Mouse (Mus musculus): ENCODE data around the gene Syp.

The Syp gene

GRCm38 (mm10) chrX:7662936-7663335, 24.7 kb downstream of the Syp start:
- DNase-seq (ENCODE audit: low read depth, low spot score): no peak

DNA sequence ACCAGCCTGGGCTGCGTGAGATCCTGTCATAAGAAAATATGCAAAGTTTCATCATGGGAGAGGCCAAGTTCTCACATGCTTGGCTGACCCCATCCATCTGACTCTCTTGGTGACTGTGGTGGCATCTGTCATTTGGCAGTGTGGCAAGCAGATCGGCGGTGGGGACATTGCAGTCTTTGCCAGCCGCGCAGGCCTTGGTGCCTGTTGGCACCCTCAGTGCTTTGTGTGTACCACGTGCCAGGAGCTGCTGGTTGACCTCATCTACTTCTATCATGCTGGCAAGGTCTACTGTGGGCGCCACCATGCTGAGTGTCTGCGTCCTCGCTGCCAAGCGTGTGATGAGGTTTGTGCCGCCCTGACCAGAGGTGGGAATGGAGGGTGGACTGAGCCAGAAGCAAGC, 26.5 kb downstream of the Syp start:
- DNase-seq (ENCODE audit: low read depth, low spot score): no peak

- DNase-seq (ENCODE audit: low read depth, low spot score): no peak
Measured at GRCm38 (mm10) chrX:7665739-7666502, 27.6 kb downstream of the Syp start.

GRCm38 (mm10) chrX:7670390-7670881, 32.2 kb downstream of the Syp start:
- peak; percentile 56 for DNase-seq (ENCODE audit: low read depth, low spot score)

DNA sequence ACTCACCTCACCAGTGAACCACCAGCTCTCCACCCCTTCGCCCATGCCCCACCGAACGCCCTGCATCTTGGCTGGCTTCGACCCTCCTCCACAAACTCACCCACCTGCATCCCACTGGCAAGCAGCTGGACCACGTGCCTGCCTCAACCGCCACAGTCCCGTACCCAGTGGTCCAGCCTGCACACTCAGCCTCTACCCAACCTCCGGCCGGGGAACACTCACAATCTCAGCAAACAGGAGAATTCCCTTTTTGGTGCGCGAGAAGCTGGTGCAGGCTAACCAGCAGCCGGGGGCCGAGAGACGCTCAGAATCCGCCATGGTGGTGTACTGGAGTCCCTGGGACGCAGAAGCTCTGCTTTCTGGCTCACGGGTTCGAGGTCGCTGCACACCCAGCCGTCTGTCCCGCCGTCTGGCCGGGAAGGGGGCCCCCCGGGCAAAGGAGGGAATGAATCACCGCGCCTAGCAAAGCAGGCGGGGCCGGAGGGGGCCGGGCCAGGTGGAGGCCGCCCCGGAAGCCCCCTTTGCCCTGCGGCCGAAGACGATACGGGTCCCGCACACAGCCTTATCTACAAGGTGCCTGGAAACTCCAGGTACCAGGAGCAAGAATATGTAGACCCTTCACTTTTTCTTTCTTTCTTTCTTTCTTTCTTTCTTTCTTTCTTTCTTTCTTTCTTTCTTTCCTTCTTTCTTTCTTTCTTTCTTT, 32.8 kb downstream of the Syp start, which contains the start of gene Plp2:
Gene Plp2, minus strand, starts transcription at position 470 of the 703 bp plus-strand sequence.
- DNase-seq (ENCODE audit: low read depth, low spot score): no peak

GRCm38 (mm10) chrX:7672739-7673138, 34.5 kb downstream of the Syp start:
- DNase-seq (ENCODE audit: low read depth, low spot score): no peak

GRCm38 (mm10) chrX:7673578-7674281, 35.5 kb downstream of the Syp start:
- peak; percentile 6 for DNase-seq (ENCODE audit: low read depth, low spot score)

- DNase-seq (ENCODE audit: low read depth, low spot score): peak; percentile 4
Measured at GRCm38 (mm10) chrX:7674284-7675000, 36.2 kb downstream of the Syp start.

DNA sequence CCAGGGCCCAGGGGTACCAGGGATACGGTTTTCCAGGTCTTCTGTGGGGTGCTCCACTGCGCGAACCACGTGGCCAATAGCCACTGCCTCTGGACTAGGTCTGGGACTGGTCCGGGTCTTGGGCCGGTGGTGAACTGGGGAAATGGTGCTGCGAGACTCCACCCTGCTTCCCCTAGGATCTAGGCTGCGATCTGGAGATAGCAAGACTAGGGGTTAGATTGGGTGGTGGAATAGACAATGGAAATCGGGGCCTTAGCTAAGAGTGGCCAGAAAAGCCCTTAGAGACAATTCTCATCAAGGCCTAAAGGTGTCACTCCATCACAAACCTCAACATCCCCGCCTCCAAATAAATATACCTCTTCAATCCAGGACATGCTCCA, 36.7 kb downstream of the Syp start:
- DNase-seq (ENCODE audit: low read depth, low spot score): no peak

DNA sequence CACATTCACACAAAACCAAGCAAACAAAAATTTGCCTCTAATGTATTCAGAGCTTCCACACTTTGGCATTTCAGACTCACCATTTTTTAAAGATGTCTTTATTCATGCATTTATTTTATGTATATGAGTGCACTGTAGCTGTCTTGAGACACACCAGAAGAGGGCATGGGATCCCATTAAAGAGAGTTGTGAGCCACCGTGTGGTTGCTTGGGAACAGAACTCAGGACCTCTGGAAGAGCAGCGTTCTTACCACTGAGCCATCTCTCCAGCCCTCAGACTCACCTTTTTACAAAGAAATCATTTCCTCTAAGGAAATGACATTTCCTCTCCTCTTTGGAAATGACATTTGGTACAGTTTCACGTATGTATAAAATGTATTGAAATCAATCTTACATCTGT, 40.7 kb downstream of the Syp start:
- DNase-seq (ENCODE audit: low read depth, low spot score): no peak

DNA sequence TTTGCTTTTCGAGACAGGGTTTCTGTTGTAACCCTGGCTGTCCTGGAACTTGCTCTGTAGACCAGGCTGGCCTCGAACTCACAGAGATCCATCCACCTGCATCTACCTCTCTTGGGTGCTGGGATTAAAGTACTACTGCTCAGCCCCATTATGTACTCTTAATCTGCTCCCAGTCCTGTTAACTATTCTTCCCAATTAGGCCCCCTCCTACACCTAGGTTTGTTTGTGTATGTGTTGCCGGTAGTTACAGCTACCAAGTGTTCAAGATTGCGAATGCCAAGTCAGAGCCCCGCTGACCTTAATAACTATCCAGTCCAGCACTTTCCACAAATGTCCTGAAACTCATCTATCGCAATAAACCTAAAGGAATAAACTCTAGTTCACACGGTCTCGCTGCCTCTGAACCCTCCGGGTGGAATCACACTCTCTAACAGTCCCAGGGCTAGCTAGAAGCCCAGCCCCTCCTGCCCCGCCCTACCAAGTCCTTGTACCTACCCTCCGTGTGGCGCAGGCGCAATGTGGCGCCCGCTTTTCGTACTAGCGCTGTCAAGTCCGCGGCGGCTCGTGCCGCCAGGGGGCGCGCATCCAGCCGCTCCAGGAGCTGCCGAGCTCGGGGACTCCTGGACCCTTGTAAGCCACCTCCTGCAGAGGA, 41.3 kb downstream of the Syp start:
- DNase-seq (ENCODE audit: low read depth, low spot score): peak; percentile 93

GRCm38 (mm10) chrX:7680057-7680412, 41.8 kb downstream of the Syp start:
- DNase-seq (ENCODE audit: low read depth, low spot score): no peak

DNA sequence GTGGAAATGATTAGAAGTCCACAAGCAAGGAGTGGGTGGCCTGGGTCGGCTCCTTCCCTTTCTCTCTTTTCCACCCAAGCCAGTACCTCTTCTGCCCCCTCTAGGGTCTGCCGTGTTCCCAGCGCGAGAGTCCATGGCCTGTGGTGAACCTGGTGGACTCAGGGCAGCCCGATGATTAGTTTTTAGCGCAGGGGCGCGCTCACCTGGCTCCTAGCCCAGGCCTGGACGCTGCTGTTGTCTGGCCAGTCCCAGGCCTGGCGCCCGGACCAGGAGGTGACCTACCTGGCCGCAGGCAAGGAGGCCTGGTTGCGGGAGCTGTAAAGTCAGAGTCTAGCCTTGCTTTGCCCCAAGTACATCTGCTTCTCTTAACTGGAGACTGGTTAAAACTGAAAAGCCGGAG, 42.6 kb downstream of the Syp start, which contains the start of gene Magix:
Gene Magix, minus strand, starts transcription at position 388 of the 400 bp plus-strand sequence.
- DNase-seq (ENCODE audit: low read depth, low spot score): no peak

GRCm38 (mm10) chrX:7688321-7688720, 50.0 kb downstream of the Syp start:
- no peak for DNase-seq (ENCODE audit: low read depth, low spot score)

GRCm38 (mm10) chrX:7690486-7690885, 52.2 kb downstream of the Syp start:
- DNase-seq (ENCODE audit: low read depth, low spot score): no peak

DNA sequence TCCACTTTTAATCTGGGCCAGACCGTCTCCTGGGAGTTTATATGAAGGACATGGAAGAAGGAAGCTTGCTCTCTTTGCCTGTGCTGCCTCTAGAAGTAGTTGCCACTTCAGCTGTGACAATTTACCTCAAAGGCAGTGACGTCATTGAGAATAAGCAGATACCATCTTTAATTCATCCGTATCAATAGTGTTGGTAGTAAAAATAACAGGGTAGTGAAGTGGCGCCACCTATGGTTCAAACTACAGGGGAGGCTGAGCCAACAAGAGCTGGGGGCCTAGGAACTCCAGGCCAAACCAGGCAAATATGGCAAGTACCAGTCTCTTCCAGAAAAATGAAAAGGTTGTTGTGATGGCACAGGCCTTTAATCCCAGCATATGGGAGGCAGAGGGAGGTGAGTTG, 54.6 kb downstream of the Syp start:
- peak; percentile 33 for DNase-seq (ENCODE audit: low read depth, low spot score)

DNA sequence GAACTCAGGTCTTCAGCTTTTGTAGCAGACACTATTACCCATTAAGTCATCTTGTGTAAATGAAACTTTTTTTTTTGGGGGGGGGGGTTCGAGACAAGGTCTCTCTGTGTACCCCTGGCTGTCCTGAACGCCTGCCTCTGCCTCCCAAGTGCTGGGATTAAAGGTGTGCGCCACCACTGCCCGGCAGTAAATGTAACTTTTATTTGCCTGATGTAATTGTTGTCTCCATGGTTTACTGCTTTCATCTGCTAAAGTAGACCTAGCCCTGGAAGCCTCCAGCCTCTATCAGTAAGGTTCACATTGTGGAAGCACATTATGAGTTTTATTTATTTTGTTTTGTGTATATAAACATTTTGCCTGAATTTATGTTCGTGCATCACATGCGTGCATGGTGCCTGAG, 58.2 kb downstream of the Syp start:
- DNase-seq (ENCODE audit: low read depth, low spot score): no peak

GRCm38 (mm10) chrX:7696954-7697381, 58.7 kb downstream of the Syp start, which contains the start of gene Gpkow:
Gpkow (plus strand) TSS chrX:7697131.
- DNase-seq (ENCODE audit: low read depth, low spot score): peak; percentile 92
